Mouse (Mus musculus) stomach, embryonic 14.5 days (tissue): ENCODE measurements around the gene A430078G23Rik. TPM values are rescaled to one million over a fixed set of nuclear protein-coding genes. Genes with fewer than 3 reads are reported as not detected.
A peak's percentile ranks its signal among the peaks of the same experiment; 100 is the strongest.

Experiments used
- ATAC-seq: fragments of 200-750 bp; cut with Nextera tagmentation; 2 replicates; pipeline ENCODE4 v1.8.0; 2017; ENCODE audit warnings: low read depth, moderate TSS enrichment; ENCODE audit not compliant: insufficient number of reproducible peaks, insufficient read depth, low FRiP score
- H3K27ac ChIP-seq: fragments of 300-500 bp; sonication (generic); 2 replicates; pipeline ENCODE4 v1.5.1; 2014; ENCODE audit warnings: mild to moderate bottlenecking, low read length, moderate library complexity, mixed read lengths
- H3K27me3 ChIP-seq: fragments of 300-500 bp; sonication (generic); 2 replicates; pipeline ENCODE4 v1.6.1; 2014; ENCODE audit warnings: low read length, control low read depth, mixed read lengths; ENCODE audit not compliant: control insufficient read depth, insufficient read depth
- H3K36me3 ChIP-seq: fragments of 300-500 bp; sonication (generic); 2 replicates; pipeline ENCODE4 v1.6.1; 2014; ENCODE audit warnings: mild to moderate bottlenecking, control low read depth, low read length, moderate library complexity, mixed read lengths; ENCODE audit not compliant: control insufficient read depth, insufficient read depth
- H3K4me1 ChIP-seq: fragments of 300-500 bp; sonication (generic); 2 replicates; pipeline ENCODE4 v1.6.1; 2014; ENCODE audit warnings: low read length, control low read depth, mixed read lengths; ENCODE audit not compliant: control insufficient read depth, insufficient read depth
- H3K4me2 ChIP-seq: fragments of 300-500 bp; sonication (generic); replicated peaks from 2 replicates; pipeline ENCODE4 v1.6.1; 2014; ENCODE audit warnings: low read depth, low read length, control low read depth
- H3K4me3 ChIP-seq: fragments of 300-500 bp; sonication (generic); 2 replicates; pipeline ENCODE4 v1.5.1; 2014; ENCODE audit warnings: low read depth, low read length, control low read depth
- H3K9ac ChIP-seq: fragments of 300-500 bp; sonication (generic); replicated peaks from 2 replicates; pipeline ENCODE4 v1.6.1; 2014; ENCODE audit warnings: low read depth, mild to moderate bottlenecking, control low read depth, low read length, moderate library complexity, mixed read lengths
- H3K9me3 ChIP-seq: fragments of 300-500 bp; sonication (generic); 2 replicates; pipeline ENCODE4 v1.6.1; 2016; ENCODE audit warnings: low read depth, low read length, control low read depth; ENCODE audit not compliant: control insufficient read depth
- WGBS: fragments of 180-500 bp; shearing (Covaris S2); extraction: QIAGEN DNeasy Blood & Tissue Kit; methylation state at CpG from one replicate; pipeline ENCODE4 v1.1.7; 2014; 5-methylcytosine and 5-hydroxymethylcytosine counted together
- polyA plus RNA-seq: library from polyadenylated mRNA; unstranded; fragments of >200 nt; fragmentation: Nextera tagmentation; extraction: Ambion mirVana; gene quantifications from 2 replicates; pipeline ENCODE4 v1.2.1, GENCODE M21; 2014

A430078G23Rik gene
- polyA plus RNA-seq, 1 experiment from 2014 or later: 0.27 TPM

DNA sequence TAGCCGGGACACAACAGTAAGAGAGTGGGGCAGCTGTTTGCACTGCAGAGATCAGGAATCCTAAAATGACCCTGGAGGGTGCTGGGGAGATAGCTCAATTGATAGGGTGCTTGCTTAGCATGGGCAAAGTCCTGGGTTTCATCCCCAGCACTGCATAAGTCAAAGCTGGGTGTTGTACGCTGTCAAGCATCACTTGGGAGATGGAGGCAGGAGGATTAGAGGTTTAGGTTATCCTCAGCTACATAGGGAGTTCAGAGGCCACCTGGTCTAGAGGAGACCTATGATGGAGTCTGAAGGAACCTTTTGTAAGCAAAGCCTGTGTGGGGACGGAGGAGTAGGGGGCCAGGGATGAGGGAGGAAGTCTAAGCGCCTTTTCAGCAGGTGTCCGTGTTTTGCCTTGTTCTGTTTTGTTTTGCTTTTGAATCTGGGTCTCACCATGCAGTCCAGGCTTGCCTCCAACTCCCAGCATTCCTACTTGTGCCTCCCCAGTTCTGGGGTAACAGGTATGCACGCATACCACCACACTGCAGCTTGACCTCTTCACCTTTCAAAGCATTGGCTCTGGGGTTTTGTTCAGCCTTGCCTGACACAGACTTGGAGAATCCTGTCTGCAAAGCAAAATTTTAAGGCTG lies 712 bp downstream of the A430078G23Rik start:
- Histone ChIP-seq H3K36me3 (no peaks in the 10 kb centered on the region), H3K27me3 (no peaks in the 10 kb centered on the region), H3K4me2 (0 out of 2 replicates have a peak overlapping the region, but pooled peaks have one; percentile 6), H3K4me1 (no peaks in the 10 kb centered on the region), H3K9ac (no peak overlapping the region), H3K4me3 (no peak overlapping the region), H3K27ac (no peak overlapping the region; the same call in 1 of the 2 replicates), H3K9me3 (no peaks in the 10 kb centered on the region)
- no peak for ATAC-seq
- WGBS: 64% methylated on average over 6 of the region's 6 CpGs

- Histone ChIP-seq H3K4me3 (no peak overlapping the region), H3K4me1 (no peaks in the 10 kb centered on the region), H3K36me3 (no peaks in the 10 kb centered on the region), H3K9me3 (no peaks in the 10 kb centered on the region), H3K9ac (no peak overlapping the region), H3K4me2 (no peak overlapping the region), H3K27ac (no peak overlapping the region), H3K27me3 (no peaks in the 10 kb centered on the region)
- no peak for ATAC-seq
- WGBS: 65% methylated on average over 5 of the region's 5 CpGs
Observed at GRCm38 (mm10) chr8:3354443-3354812, 1.2 kb downstream of the A430078G23Rik start.

DNA sequence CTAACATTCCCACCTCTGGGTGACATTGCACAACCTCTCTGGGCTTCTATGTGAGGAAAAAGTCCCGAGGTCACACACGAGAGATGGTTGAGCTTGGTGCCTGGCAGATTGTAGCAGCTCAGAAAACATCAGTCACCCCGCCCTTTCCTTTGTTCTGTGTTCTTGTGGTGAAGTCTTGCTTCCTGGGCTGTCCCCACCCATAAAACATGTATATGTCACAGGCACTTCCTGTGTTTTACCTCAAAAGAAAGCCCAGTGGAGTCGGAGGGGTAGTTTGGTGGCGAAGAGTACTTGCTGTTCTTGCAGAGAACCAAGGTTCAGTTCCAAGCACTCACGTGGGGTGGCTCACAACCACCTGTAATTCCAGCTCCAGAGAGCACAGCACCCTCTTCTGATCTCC lies 2.4 kb downstream of the A430078G23Rik start:
- H3K9ac ChIP-seq: no peak overlapping the region
- ATAC-seq: no peak
- H3K27me3 ChIP-seq: no peaks in the 10 kb centered on the region
- no peak overlapping the region for H3K27ac ChIP-seq
- H3K36me3 ChIP-seq: no peaks in the 10 kb centered on the region
- H3K9me3 ChIP-seq: no peaks in the 10 kb centered on the region
- H3K4me2 ChIP-seq: no peak overlapping the region
- H3K4me1 ChIP-seq: no peaks in the 10 kb centered on the region
- H3K4me3 ChIP-seq: no peak overlapping the region
- 81% methylated on average over 6 of the region's 6 CpGs for WGBS

GRCm38 (mm10) chr8:3358060-3358459 lies 4.8 kb downstream of the A430078G23Rik start:
- H3K36me3 ChIP-seq: no peaks in the 10 kb centered on the region
- no peaks in the 10 kb centered on the region for H3K9me3 ChIP-seq
- no peak overlapping the region for H3K9ac ChIP-seq
- no peaks in the 10 kb centered on the region for H3K27me3 ChIP-seq
- no peak overlapping the region for H3K4me3 ChIP-seq
- no peak overlapping the region for H3K4me2 ChIP-seq
- no peaks in the 10 kb centered on the region for H3K4me1 ChIP-seq
- H3K27ac ChIP-seq: no peak overlapping the region
- ATAC-seq: 0 out of 2 replicates have a peak, but pooled peaks have one; percentile 26
- WGBS: 3% methylated on average over 4 of the region's 4 CpGs

GRCm38 (mm10) chr8:3367086-3367485 lies 13.9 kb downstream of the A430078G23Rik start:
- WGBS: 84% methylated on average over 5 of the region's 5 CpGs
- Histone ChIP-seq H3K4me1 (no peaks in the 10 kb centered on the region), H3K9me3 (no peaks in the 10 kb centered on the region), H3K27ac (no peak overlapping the region), H3K4me2 (no peak overlapping the region), H3K4me3 (no peak overlapping the region), H3K27me3 (no peaks in the 10 kb centered on the region), H3K36me3 (no peaks in the 10 kb centered on the region), H3K9ac (no peak overlapping the region)
- no peak for ATAC-seq

GRCm38 (mm10) chr8:3368091-3368490 lies 14.9 kb downstream of the A430078G23Rik start:
- Histone ChIP-seq H3K4me2 (no peak overlapping the region), H3K27ac (no peak overlapping the region), H3K4me3 (no peak overlapping the region), H3K4me1 (no peaks in the 10 kb centered on the region), H3K36me3 (no peaks in the 10 kb centered on the region), H3K9ac (no peak overlapping the region), H3K27me3 (no peaks in the 10 kb centered on the region), H3K9me3 (no peaks in the 10 kb centered on the region)
- ATAC-seq: no peak
- WGBS: 61% methylated on average over 1 of the region's 1 CpGs

GRCm38 (mm10) chr8:3375748-3376147 lies 22.5 kb downstream of the A430078G23Rik start:
- Histone ChIP-seq H3K9me3 (no peaks in the 10 kb centered on the region), H3K4me1 (no peaks in the 10 kb centered on the region), H3K4me3 (no peak overlapping the region), H3K36me3 (no peaks in the 10 kb centered on the region), H3K9ac (no peak overlapping the region), H3K27me3 (no peaks in the 10 kb centered on the region), H3K4me2 (no peak overlapping the region), H3K27ac (peak overlapping the region; percentile 70; the same call in 1 of the 2 replicates)
- no peak for ATAC-seq

DNA sequence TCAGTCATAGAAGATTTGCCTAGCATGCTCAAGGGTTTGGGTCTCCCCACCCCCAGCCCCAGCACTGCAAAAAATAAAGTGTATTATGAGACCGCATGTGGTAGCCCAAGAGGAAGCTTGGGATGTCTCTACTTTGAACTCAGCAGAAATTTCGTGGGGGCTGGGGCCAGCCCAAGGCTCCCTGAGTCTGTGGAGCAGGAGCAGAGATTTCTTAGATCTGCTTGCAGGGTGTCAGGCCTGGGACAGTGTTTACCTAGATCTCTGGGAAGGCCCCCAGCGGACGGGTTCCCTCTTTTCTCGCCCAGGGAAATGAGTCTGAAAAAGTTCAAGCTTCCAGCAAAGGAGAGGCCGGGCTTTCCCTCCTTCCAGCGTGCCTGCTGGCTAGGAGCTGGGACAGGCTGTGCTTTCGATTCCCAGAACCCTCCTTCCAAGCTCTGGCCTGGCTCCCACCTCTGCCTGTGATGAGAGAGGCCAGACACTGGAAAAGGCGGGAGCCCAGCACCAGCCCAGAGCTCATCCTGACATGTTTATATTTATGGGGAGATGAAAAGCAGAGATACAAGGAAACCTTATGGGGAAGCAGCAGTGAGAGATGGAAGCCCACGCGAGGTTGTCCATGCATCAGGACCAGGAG lies 23.5 kb downstream of the A430078G23Rik start:
- H3K4me3 ChIP-seq: no peak overlapping the region
- peak; percentile 88; the same call in 1 of the 2 replicates for ATAC-seq
- H3K27me3 ChIP-seq: no peaks in the 10 kb centered on the region
- H3K9ac ChIP-seq: no peak overlapping the region
- H3K27ac ChIP-seq: peak overlapping the region; percentile 70
- no peak overlapping the region for H3K4me2 ChIP-seq
- H3K36me3 ChIP-seq: no peaks in the 10 kb centered on the region
- H3K9me3 ChIP-seq: no peaks in the 10 kb centered on the region
- 23% methylated on average over 11 of the region's 11 CpGs for WGBS
- H3K4me1 ChIP-seq: no peaks in the 10 kb centered on the region
